ENCODE assay signal across 9 mouse cellular contexts in genomic region chr9:77835122-77835521, GRCm38 (mm10).
"Had no signal": no experiment of that assay in that cellular context is flagged by ENCODE, and none has a peak within 500 bp of the region (broad histone marks: within the 10 kb centered on the region; RNA-seq: fewer than 3 reads in every experiment).

No protein-coding gene starts in this region.

- H3K27ac ChIP-seq: limb, embryonic 13.5 days; liver, embryonic 14.5 days; midbrain, embryonic 15.5 days; neural tube, embryonic 12.5 days had no signal

- DNase-seq: left cerebral cortex, postnatal 4 days; right cerebral cortex, postnatal 4 days; thymus, adult 18-20 months; thymus, postnatal 14 days had no signal

- H3K4me3 ChIP-seq: limb, embryonic 13.5 days; megakaryocyte, embryonic 14.5 days; midbrain, embryonic 15.5 days; neural tube, embryonic 12.5 days had no signal

- H3K27me3 ChIP-seq: limb, embryonic 13.5 days; midbrain, embryonic 15.5 days; neural tube, embryonic 12.5 days had no signal

- H3K4me1 ChIP-seq: limb, embryonic 13.5 days; midbrain, embryonic 15.5 days; neural tube, embryonic 12.5 days had no signal

- H3K36me3 ChIP-seq: limb, embryonic 13.5 days; midbrain, embryonic 15.5 days; neural tube, embryonic 12.5 days had no signal
